Mouse (Mus musculus): ENCODE results near the gene Acap1.

- TF ChIP-seq CTCF (IDR thresholded peaks at IDR 0.05; ENCODE audit: control insufficient read depth, insufficient read depth, low read length): no peak
- TF ChIP-seq POLR2A (IDR thresholded peaks at IDR 0.05; ENCODE audit: borderline replicate concordance, control insufficient read depth, low read depth, low read length): no peak
These were observed 28.0 kb downstream of the Acap1 start for GRCm38 (mm10) chr11:69867335-69867734.

Data from bone marrow, adult 2 months (tissue).